Mouse (Mus musculus) lung, embryonic 14.5 days (tissue): ENCODE measurements around the gene Nkx1-2. TPM values are rescaled to one million over a fixed set of nuclear protein-coding genes. Genes with fewer than 3 reads are reported as not detected.

Source experiments
- ATAC-seq: fragments of 200-750 bp; cut with Nextera tagmentation; 2 replicates; pipeline ENCODE4 v1.8.0; 2017; ENCODE audit warnings: mild to moderate bottlenecking, moderate TSS enrichment, moderate library complexity; ENCODE audit not compliant: insufficient read depth
- DNase-seq: peaks from one replicate; pipeline ENCODE4 v3.0.0-alpha.2; 2015
- H3K27ac ChIP-seq: fragments of 300-500 bp; sonication (generic); 2 replicates; pipeline ENCODE4 v1.5.1; 2014; ENCODE audit warnings: low read depth, mild to moderate bottlenecking, moderate library complexity
- H3K27me3 ChIP-seq: fragments of 300-500 bp; sonication (generic); 2 replicates; pipeline ENCODE4 v1.6.1; 2014; ENCODE audit warnings: low read length, control low read depth; ENCODE audit not compliant: insufficient read depth
- H3K36me3 ChIP-seq: fragments of 300-500 bp; sonication (generic); 2 replicates; pipeline ENCODE4 v1.6.1; 2014; ENCODE audit warnings: control low read depth; ENCODE audit not compliant: insufficient read depth
- H3K4me1 ChIP-seq: fragments of 300-500 bp; sonication (generic); 2 replicates; pipeline ENCODE4 v1.6.1; 2014; ENCODE audit warnings: antibody characterized with exemption, control low read depth; ENCODE audit not compliant: insufficient read depth
- H3K4me2 ChIP-seq: fragments of 300-500 bp; sonication (generic); 2 replicates; pipeline ENCODE4 v1.6.1; 2014; ENCODE audit warnings: mild to moderate bottlenecking
- H3K4me3 ChIP-seq: fragments of 300-500 bp; sonication (generic); 2 replicates; pipeline ENCODE4 v1.5.1; 2014; ENCODE audit warnings: low read depth, low read length
- H3K9ac ChIP-seq: fragments of 300-500 bp; sonication (generic); 2 replicates; pipeline ENCODE4 v1.6.1; 2014
- H3K9me3 ChIP-seq: fragments of 300-500 bp; sonication (generic); 2 replicates; pipeline ENCODE4 v1.6.1; 2016; ENCODE audit warnings: low read depth, low read length, control low read depth
- CTCF ChIP-seq: IDR thresholded peaks from 2 replicates; pipeline ENCODE4 v1.5.1; 2016; ENCODE audit warnings: antibody characterized with exemption, low read depth
- WGBS: fragments of 180-500 bp; shearing (Covaris S2); extraction: QIAGEN DNeasy Blood & Tissue Kit; methylation state at CpG from one replicate; pipeline ENCODE4 v1.1.7; 2014; 5-methylcytosine and 5-hydroxymethylcytosine counted together
- polyA plus RNA-seq: library from polyadenylated mRNA; unstranded; fragments of >200 nt; fragmentation: Nextera tagmentation; extraction: Ambion mirVana; gene quantifications from 2 replicates; pipeline ENCODE4 v1.2.1, GENCODE M21; 2014

The Nkx1-2 gene
- polyA plus RNA-seq, 1 experiment from 2014 or later = not detected

GRCm38 (mm10) chr7:132617021-132617564 is 17.7 kb upstream of the Nkx1-2 start:
- Histone ChIP-seq H3K27me3 (no peaks in the 10 kb centered on the region), H3K4me3 (no peak overlapping the region), H3K9ac (no peak overlapping the region), H3K27ac (no peak overlapping the region), H3K4me1 (no peaks in the 10 kb centered on the region; the same call in 1 of the 2 replicates), H3K36me3 (no peaks in the 10 kb centered on the region), H3K9me3 (no peaks in the 10 kb centered on the region), H3K4me2 (no peak overlapping the region)
- DNase-seq (no peak), ATAC-seq (no peak)
- no peak for TF ChIP-seq CTCF
- WGBS = 88% methylated on average over 5 of the region's 5 CpGs

GRCm38 (mm10) chr7:132616391-132616790 is 17.0 kb upstream of the Nkx1-2 start:
- ATAC-seq (no peak), DNase-seq (no peak)
- no peaks in the 10 kb centered on the region for H3K27me3 ChIP-seq
- H3K27ac ChIP-seq = no peak overlapping the region
- no peak overlapping the region for H3K4me3 ChIP-seq
- H3K9ac ChIP-seq = no peak overlapping the region
- no peak overlapping the region for H3K4me2 ChIP-seq
- H3K4me1 ChIP-seq = no peaks in the 10 kb centered on the region; the same call in 1 of the 2 replicates
- no peaks in the 10 kb centered on the region for H3K36me3 ChIP-seq
- H3K9me3 ChIP-seq = no peaks in the 10 kb centered on the region
- no peak for TF ChIP-seq CTCF
- WGBS = 67% methylated on average over 6 of the region's 6 CpGs

- H3K4me1 ChIP-seq = no peaks in the 10 kb centered on the region; the same call in 1 of the 2 replicates
- no peaks in the 10 kb centered on the region for H3K27me3 ChIP-seq
- H3K4me3 ChIP-seq = no peak overlapping the region
- peak; percentile 26 for DNase-seq
- H3K27ac ChIP-seq = no peak overlapping the region
- no peak for ATAC-seq
- no peak overlapping the region for H3K4me2 ChIP-seq
- H3K36me3 ChIP-seq = no peaks in the 10 kb centered on the region
- WGBS = 16% methylated on average over 3 of the region's 3 CpGs
- no peak overlapping the region for H3K9ac ChIP-seq
- H3K9me3 ChIP-seq = no peaks in the 10 kb centered on the region
- TF ChIP-seq CTCF = no peak
Measured at GRCm38 (mm10) chr7:132615346-132615745, 15.9 kb upstream of the Nkx1-2 start.

- TF ChIP-seq CTCF = no peak
- no peak for ATAC-seq
- Histone ChIP-seq H3K4me3 (no peak overlapping the region), H3K27me3 (no peaks in the 10 kb centered on the region), H3K27ac (no peak overlapping the region), H3K9ac (no peak overlapping the region), H3K4me1 (no peaks in the 10 kb centered on the region; the same call in 1 of the 2 replicates), H3K36me3 (no peaks in the 10 kb centered on the region), H3K9me3 (no peaks in the 10 kb centered on the region), H3K4me2 (no peak overlapping the region)
- WGBS = 93% methylated on average over 8 of the region's 8 CpGs
- DNase-seq = no peak
Measured at GRCm38 (mm10) chr7:132611530-132611929, 12.1 kb upstream of the Nkx1-2 start.

GRCm38 (mm10) chr7:132610468-132611318 is 11.3 kb upstream of the Nkx1-2 start, which contains the start of gene Lhpp:
Lhpp (plus strand) TSS chr7:132610638.
- H3K4me2 ChIP-seq = peak within 1 kb of the TSS; percentile 75
- H3K4me3 ChIP-seq = peak within 1 kb of the TSS; percentile 63
- 7% methylated on average over 44 of the region's 44 CpGs for WGBS
- peak; percentile 87 for ATAC-seq
- H3K27ac ChIP-seq = no peak within 1 kb of the TSS
- no peaks in the 10 kb centered on the region for H3K27me3 ChIP-seq
- no peaks in the 10 kb centered on the region for H3K9me3 ChIP-seq
- DNase-seq = peak; percentile 92
- no peak for TF ChIP-seq CTCF
- H3K36me3 ChIP-seq = no peaks in the 10 kb centered on the region
- peak within 1 kb of the TSS; percentile 56 for H3K9ac ChIP-seq
- H3K4me1 ChIP-seq = no peaks in the 10 kb centered on the region; the same call in 1 of the 2 replicates

- Histone ChIP-seq H3K4me3 (no peak overlapping the region), H3K9ac (no peak overlapping the region)
Measured at GRCm38 (mm10) chr7:132608316-132609020, 9.0 kb upstream of the Nkx1-2 start.

GRCm38 (mm10) chr7:132605689-132606088 is 6.3 kb upstream of the Nkx1-2 start:
- ATAC-seq = no peak
- Histone ChIP-seq H3K4me3 (no peak overlapping the region), H3K27me3 (peaks cover 32% of the 10 kb centered on the region), H3K4me2 (no peak overlapping the region), H3K4me1 (no peaks in the 10 kb centered on the region), H3K27ac (no peak overlapping the region), H3K9me3 (no peaks in the 10 kb centered on the region), H3K36me3 (no peaks in the 10 kb centered on the region), H3K9ac (no peak overlapping the region)
- 54% methylated on average over 5 of the region's 5 CpGs for WGBS
- no peak for DNase-seq
- TF ChIP-seq CTCF = no peak

More at GRCm38 (mm10) chr7:132608316-132609020, 9.0 kb upstream of the Nkx1-2 start:
- Histone ChIP-seq H3K9me3 (no peaks in the 10 kb centered on the region), H3K27ac (no peak overlapping the region), H3K4me2 (no peak overlapping the region), H3K27me3 (0 out of 2 replicates have a peak, but pooled peaks cover 5% of the 10 kb centered on the region), H3K36me3 (no peaks in the 10 kb centered on the region), H3K4me1 (no peaks in the 10 kb centered on the region)
- 91% methylated on average over 4 of the region's 4 CpGs for WGBS
- ATAC-seq (no peak), DNase-seq (no peak)
- TF ChIP-seq CTCF = no peak
